In genomic region chr12:109545875-109546732, GRCm38 (mm10) we compare ENCODE assay signal across 13 mouse cellular contexts. TPM values are rescaled to one million over a fixed set of nuclear protein-coding genes. Genes with fewer than 3 reads are reported as not detected.
A peak's percentile ranks its signal among the peaks of the same experiment; 100 is the strongest.
DNase-seq lines count a peak whose midpoint lies in the region; ATAC-seq and TF ChIP-seq lines count a peak whose summit lies in the region.
"Had no signal": no experiment of that assay in that cellular context is flagged by ENCODE, and none has a peak within 500 bp of the region (broad histone marks: within the 10 kb centered on the region; RNA-seq: fewer than 3 reads in every experiment).

No protein-coding gene starts in this region.

- no peak for TF ChIP-seq CTCF in stomach, postnatal 0 days (IDR thresholded peaks at IDR 0.05; ENCODE audit: low read depth)

- H3K4me1 ChIP-seq in midbrain, embryonic 12.5 days, result peaks cover 35% of the 10 kb centered on the region
- H3K4me1 ChIP-seq in midbrain, embryonic 15.5 days, result peaks cover 9% of the 10 kb centered on the region
- peaks cover 72% of the 10 kb centered on the region for H3K4me1 ChIP-seq in forebrain, embryonic 10.5 days
- H3K4me1 ChIP-seq in limb, embryonic 15.5 days, result peaks cover 19% of the 10 kb centered on the region
- H3K4me1 ChIP-seq in stomach, postnatal 0 days (replicated peaks; ENCODE audit: control insufficient read depth, insufficient read depth), result no peaks in the 10 kb centered on the region

- peaks cover 16% of the 10 kb centered on the region for H3K9me3 ChIP-seq in midbrain, embryonic 12.5 days
- no peaks in the 10 kb centered on the region for H3K9me3 ChIP-seq in midbrain, embryonic 15.5 days
- peaks cover 30% of the 10 kb centered on the region for H3K9me3 ChIP-seq in forebrain, embryonic 10.5 days
- H3K9me3 ChIP-seq in limb, embryonic 15.5 days, result peaks cover 9% of the 10 kb centered on the region; the same call in 1 of the 2 replicates
- no peaks in the 10 kb centered on the region for H3K9me3 ChIP-seq in stomach, postnatal 0 days (ENCODE audit: control insufficient read depth, low read length)

- H3K36me3 ChIP-seq in midbrain, embryonic 12.5 days, result peaks cover 25% of the 10 kb centered on the region
- peaks cover 10% of the 10 kb centered on the region; the same call in 1 of the 2 replicates for H3K36me3 ChIP-seq in midbrain, embryonic 15.5 days (replicated peaks)
- peaks cover 77% of the 10 kb centered on the region for H3K36me3 ChIP-seq in forebrain, embryonic 10.5 days (replicated peaks)
- peaks cover 41% of the 10 kb centered on the region for H3K36me3 ChIP-seq in limb, embryonic 15.5 days
- no peaks in the 10 kb centered on the region; the same call in 1 of the 2 replicates for H3K36me3 ChIP-seq in stomach, postnatal 0 days (ENCODE audit: control insufficient read depth, insufficient read depth, low read length)

- 33% methylated on average over 30 of the region's 30 CpGs for WGBS in midbrain, embryonic 12.5 days
- 33% methylated on average over 30 of the region's 30 CpGs for WGBS in midbrain, embryonic 15.5 days
- WGBS in forebrain, embryonic 10.5 days, result 31% methylated on average over 30 of the region's 30 CpGs
- WGBS in limb, embryonic 15.5 days, result 70% methylated on average over 30 of the region's 30 CpGs
- 72% methylated on average over 30 of the region's 30 CpGs for WGBS in stomach, postnatal 0 days

- H3K4me2 ChIP-seq in midbrain, embryonic 12.5 days (replicated peaks), result peak overlapping the region; percentile 14; the same call in 1 of the 2 replicates
- H3K4me2 ChIP-seq in midbrain, embryonic 15.5 days, result no peak overlapping the region
- H3K4me2 ChIP-seq in limb, embryonic 15.5 days, result no peak overlapping the region
- H3K4me2 ChIP-seq in stomach, postnatal 0 days (replicated peaks; ENCODE audit: low read depth), result no peak overlapping the region
- H3K4me2 ChIP-seq: embryonic facial prominence, embryonic 15.5 days had no signal

- H3K27me3 ChIP-seq in midbrain, embryonic 12.5 days, result 0 out of 2 replicates have a peak, but pooled peaks cover 6% of the 10 kb centered on the region
- no peaks in the 10 kb centered on the region for H3K27me3 ChIP-seq in midbrain, embryonic 15.5 days (replicated peaks)
- peaks cover 12% of the 10 kb centered on the region for H3K27me3 ChIP-seq in forebrain, embryonic 10.5 days (ENCODE audit: poor library complexity, severe bottlenecking)
- H3K27me3 ChIP-seq in limb, embryonic 15.5 days, result no peaks in the 10 kb centered on the region
- no peaks in the 10 kb centered on the region for H3K27me3 ChIP-seq in stomach, postnatal 0 days (ENCODE audit: control insufficient read depth, insufficient read depth, low read length)
- H3K27me3 ChIP-seq: embryonic facial prominence, embryonic 15.5 days had no signal

- no peak overlapping the region; the same call in 1 of the 2 replicates for H3K27ac ChIP-seq in midbrain, embryonic 12.5 days (replicated peaks)
- no peak overlapping the region for H3K27ac ChIP-seq in midbrain, embryonic 15.5 days
- peak overlapping the region; percentile 86 for H3K27ac ChIP-seq in forebrain, embryonic 10.5 days
- H3K27ac ChIP-seq in limb, embryonic 15.5 days, result no peak overlapping the region
- H3K27ac ChIP-seq in stomach, postnatal 0 days (replicated peaks), result no peak overlapping the region
- H3K27ac ChIP-seq: embryonic facial prominence, embryonic 15.5 days had no signal

- no peak overlapping the region for H3K4me3 ChIP-seq in midbrain, embryonic 12.5 days
- H3K4me3 ChIP-seq in midbrain, embryonic 15.5 days, result no peak overlapping the region
- H3K4me3 ChIP-seq in forebrain, embryonic 10.5 days, result peak overlapping the region; percentile 34
- H3K4me3 ChIP-seq in limb, embryonic 15.5 days, result no peak overlapping the region
- no peak overlapping the region for H3K4me3 ChIP-seq in stomach, postnatal 0 days (ENCODE audit: low read depth, low read length)
- H3K4me3 ChIP-seq: embryonic facial prominence, embryonic 15.5 days had no signal

- no peak overlapping the region for H3K9ac ChIP-seq in midbrain, embryonic 12.5 days (replicated peaks)
- H3K9ac ChIP-seq in midbrain, embryonic 15.5 days, result no peak overlapping the region
- 0 out of 2 replicates have a peak overlapping the region, but pooled peaks have one; percentile 2 for H3K9ac ChIP-seq in limb, embryonic 15.5 days
- H3K9ac ChIP-seq in stomach, postnatal 0 days (ENCODE audit: low read length), result no peak overlapping the region
- H3K9ac ChIP-seq: embryonic facial prominence, embryonic 15.5 days had no signal

- peak; percentile 42 to 64 for DNase-seq in adrenal gland, adult (ENCODE audit: inconsistent age in 2 of 2, low spot score in 1 of 2)
- DNase-seq in adrenal gland, postnatal 10 days, result no peak
- DNase-seq in forebrain, embryonic 10.5 days (ENCODE audit: extremely low spot score, low spot score), result peak; percentile 81
- DNase-seq in spleen, postnatal 14 days (ENCODE audit: low spot score in 2 of 2), result no peak
- DNase-seq in stomach, postnatal 0 days (ENCODE audit: low spot score), result no peak
- DNase-seq: adrenal gland, adult 8-10 months; gastrocnemius, postnatal 36 days; lung, postnatal 14 days had no signal

- ATAC-seq in midbrain, embryonic 12.5 days (ENCODE audit: low FRiP score, low read depth), result peak; percentile 79
- no peak for ATAC-seq in midbrain, embryonic 15.5 days (replicated peaks)
- ATAC-seq in limb, embryonic 15.5 days (ENCODE audit: insufficient number of reproducible peaks, low FRiP score, low TSS enrichment, low read depth), result no peak
- no peak for ATAC-seq in stomach, postnatal 0 days (ENCODE audit: low FRiP score, low TSS enrichment)

- TF ChIP-seq EP300 in stomach, postnatal 0 days (optimal IDR thresholded peaks at IDR 0.05), result no peak

RNA-seq across cellular contexts. Expression of gene Rtl1, which starts 54.0 kb away (rescaled TPM):
- total RNA-seq in adrenal gland, postnatal 10 days (2021), result 1 to 10 TPM; 4.4 to 4.5 TPM
- 1.1 and 1.2 TPM in 2 replicates for polyA plus RNA-seq in midbrain, embryonic 12.5 days (2016; fragmentation: Nextera tagmentation; extraction: Ambion mirVana)
- polyA plus RNA-seq in midbrain, embryonic 15.5 days (2015; fragmentation: Nextera tagmentation; extraction: Ambion mirVana), result 1.7 and 2.7 TPM in 2 replicates
- 1.0 TPM in 2 replicates for polyA plus RNA-seq in forebrain, embryonic 10.5 days (2016; fragmentation: Nextera tagmentation; extraction: Ambion mirVana)
- polyA plus RNA-seq in limb, embryonic 15.5 days (2015; fragmentation: Nextera tagmentation; extraction: Ambion mirVana), result 3.7 and 3.9 TPM in 2 replicates
- 0.33 and 0.35 TPM in 2 replicates for polyA plus RNA-seq in stomach, postnatal 0 days (2015; fragmentation: Nextera tagmentation; extraction: Ambion mirVana)
- total RNA-seq: gastrocnemius, postnatal 36 days had no signal
- polyA plus RNA-seq: spleen, adult 2 months had no signal

Comparison
In these comparisons a context has a peak if more than half of its experiments do, and no peak if none do; other contexts are left out.
1. DNase-seq: peak in adrenal gland, adult (2 of 2) and forebrain, embryonic 10.5 days (single experiment); none in adrenal gland, postnatal 10 days (single experiment), spleen, postnatal 14 days (0 of 2) and stomach, postnatal 0 days (single experiment).